Mouse (Mus musculus) MEL (cell line): ENCODE measurements around the gene Uap1. TPM values are rescaled to one million over a fixed set of nuclear protein-coding genes. Genes with fewer than 3 reads are reported as not detected.

Experiments
- DNase-seq: peaks from one replicate; pipeline ENCODE4 v3.0.0; 2011; ENCODE audit warnings: low read depth, low spot score
- H3K27ac ChIP-seq: 2 replicates; pipeline ENCODE4 v1.5.1; 2012; ENCODE audit warnings: low read depth, mild to moderate bottlenecking, control low read depth, low read length, moderate library complexity; ENCODE audit not compliant: control insufficient read depth
- H3K27me3 ChIP-seq, 2 experiments: fragments of 150-350 bp in 1 of 2; sonication (generic) in 1 of 2; 2 replicates each; pipeline ENCODE4 v1.6.1; 2012; ENCODE audit warnings: low read length in 2 of 2, mild to moderate bottlenecking in 2 of 2, improper control_type of control experiment in 1 of 2, moderate library complexity in 1 of 2; ENCODE audit not compliant: insufficient read depth in 2 of 2, control insufficient read depth in 1 of 2
- H3K36me3 ChIP-seq, 2 experiments: 2 replicates each; pipeline ENCODE4 v1.6.1; 2012 to 2014; ENCODE audit warnings: low read length in 2 of 2, improper control_type of control experiment in 1 of 2, inconsistent platforms in 1 of 2, mild to moderate bottlenecking in 1 of 2; ENCODE audit not compliant: insufficient read depth in 2 of 2, control insufficient read depth in 1 of 2
- H3K4me1 ChIP-seq, 2 experiments: fragments of 150-350 bp in 1 of 2; sonication (generic) in 1 of 2; 2 replicates each; pipeline ENCODE4 v1.6.1; 2012; ENCODE audit warnings: low read length in 2 of 2, improper control_type of control experiment in 1 of 2, mild to moderate bottlenecking in 1 of 2; ENCODE audit not compliant: insufficient read depth in 2 of 2, control insufficient read depth in 1 of 2
- H3K4me3 ChIP-seq, 2 experiments: fragments of 150-350 bp in 1 of 2; sonication (generic) in 1 of 2; 2 replicates each; pipeline ENCODE4 v1.5.1; 2012; ENCODE audit warnings: low read depth in 2 of 2, low read length in 2 of 2, mild to moderate bottlenecking in 2 of 2, moderate library complexity in 2 of 2, control low read depth in 1 of 2, improper control_type of control experiment in 1 of 2; ENCODE audit not compliant: control insufficient read depth in 1 of 2, insufficient read depth in 1 of 2
- H3K79me2 ChIP-seq: 2 replicates; pipeline ENCODE4 v1.6.1; 2012; ENCODE audit warnings: mild to moderate bottlenecking, low read length, moderate library complexity; ENCODE audit not compliant: control insufficient read depth, poor library complexity, insufficient read depth
- H3K9ac ChIP-seq: 2 replicates; pipeline ENCODE4 v1.6.1; 2012; ENCODE audit warnings: low read depth, mild to moderate bottlenecking, control low read depth, low read length, moderate library complexity; ENCODE audit not compliant: control insufficient read depth, poor library complexity, severe bottlenecking
- H3K9me3 ChIP-seq: fragments of 150-350 bp; sonication (generic); replicated peaks from 2 replicates; pipeline ENCODE4 v1.6.1; 2012; ENCODE audit warnings: mild to moderate bottlenecking, low read length, improper control_type of control experiment, moderate library complexity; ENCODE audit not compliant: insufficient read depth
- BHLHE40 ChIP-seq: IDR thresholded peaks from 2 replicates; pipeline ENCODE4 v1.6.1; 2012; ENCODE audit warnings: low read depth, mild to moderate bottlenecking, inconsistent platforms, low read length, improper control_type of control experiment, borderline replicate concordance
- CHD1 ChIP-seq: IDR thresholded peaks from 2 replicates; pipeline ENCODE4 v1.6.1; 2012; ENCODE audit warnings: low read depth, mild to moderate bottlenecking, inconsistent platforms, low read length, improper control_type of control experiment
- CHD2 ChIP-seq: IDR thresholded peaks from 2 replicates; pipeline ENCODE4 v1.6.1; 2011; ENCODE audit warnings: low read length, improper control_type of control experiment
- E2F4 ChIP-seq: IDR thresholded peaks from 2 replicates; pipeline ENCODE4 v1.6.1; 2011; ENCODE audit warnings: low read depth, low read length, improper control_type of control experiment, borderline replicate concordance
- ELF1 ChIP-seq: IDR thresholded peaks from 2 replicates; pipeline ENCODE4 v1.6.1; 2014; ENCODE audit warnings: low read depth, mild to moderate bottlenecking, inconsistent platforms, low read length, improper control_type of control experiment, moderate library complexity
- EP300 ChIP-seq, 2 experiments: IDR thresholded peaks; 2 replicates each; pipeline ENCODE4 v1.6.1; 2011; ENCODE audit warnings: improper control_type of control experiment in 2 of 2, low read length in 2 of 2, low read depth in 1 of 2, mild to moderate bottlenecking in 1 of 2
- GABPA ChIP-seq: IDR thresholded peaks from 2 replicates; pipeline ENCODE4 v1.6.1; 2012; ENCODE audit warnings: low read depth, mild to moderate bottlenecking, inconsistent platforms, low read length, improper control_type of control experiment, moderate library complexity
- GATA1 ChIP-seq: IDR thresholded peaks from 2 replicates; pipeline ENCODE4 v1.6.1; 2011; ENCODE audit warnings: low read depth, low read length, improper control_type of control experiment
- HCFC1 ChIP-seq: IDR thresholded peaks from 2 replicates; pipeline ENCODE4 v1.6.1; 2012; ENCODE audit warnings: low read depth, mild to moderate bottlenecking, inconsistent platforms, low read length, improper control_type of control experiment, moderate library complexity
- JUND ChIP-seq: IDR thresholded peaks from 2 replicates; pipeline ENCODE4 v1.6.1; 2011; ENCODE audit warnings: low read depth, mild to moderate bottlenecking, improper control_type of control experiment, low read length
- MAZ ChIP-seq: IDR thresholded peaks from 2 replicates; pipeline ENCODE4 v1.6.1; 2012; ENCODE audit warnings: low read depth, mild to moderate bottlenecking, inconsistent platforms, low read length, improper control_type of control experiment
- MEF2A ChIP-seq: IDR thresholded peaks from 2 replicates; pipeline ENCODE4 v1.6.1; 2014; ENCODE audit warnings: low read depth, mild to moderate bottlenecking, inconsistent platforms, low read length, improper control_type of control experiment; ENCODE audit not compliant: poor library complexity, insufficient replicate concordance, severe bottlenecking; ENCODE audit errors: extremely low read depth
- MXI1 ChIP-seq: IDR thresholded peaks from 2 replicates; pipeline ENCODE4 v1.6.1; 2011; ENCODE audit warnings: mild to moderate bottlenecking, low read depth, low read length, improper control_type of control experiment
- MYC ChIP-seq: IDR thresholded peaks from 2 replicates; pipeline ENCODE4 v1.6.1; 2011; ENCODE audit warnings: low read depth, mild to moderate bottlenecking, low read length, improper control_type of control experiment, moderate library complexity
- NELFE ChIP-seq: IDR thresholded peaks from 2 replicates; pipeline ENCODE4 v1.6.1; 2011; ENCODE audit warnings: low read depth, low read length, improper control_type of control experiment
- NRF1 ChIP-seq: IDR thresholded peaks from 2 replicates; pipeline ENCODE4 v1.6.1; 2014; ENCODE audit warnings: low read depth, mild to moderate bottlenecking, inconsistent platforms, low read length, improper control_type of control experiment, moderate library complexity; ENCODE audit not compliant: poor library complexity, insufficient read depth, severe bottlenecking
- POLR2A ChIP-seq, 2 experiments: IDR thresholded peaks; 2 replicates each; pipeline ENCODE4 v1.6.1; 2011 to 2012; ENCODE audit warnings: low read length in 2 of 2, mild to moderate bottlenecking in 2 of 2, control low read depth in 1 of 2, improper control_type of control experiment in 1 of 2, low read depth in 1 of 2, moderate library complexity in 1 of 2; ENCODE audit not compliant: control insufficient read depth in 1 of 2, insufficient read depth in 1 of 2, poor library complexity in 1 of 2
- POLR2AphosphoS2 ChIP-seq: IDR thresholded peaks from 2 replicates; pipeline ENCODE4 v1.6.1; 2011; ENCODE audit warnings: low read length, improper control_type of control experiment
- RAD21 ChIP-seq: IDR thresholded peaks from 2 replicates; pipeline ENCODE4 v1.6.1; 2011; ENCODE audit warnings: mild to moderate bottlenecking, low read depth, low read length, improper control_type of control experiment
- RCOR1 ChIP-seq: IDR thresholded peaks from 2 replicates; pipeline ENCODE4 v1.6.1; 2012; ENCODE audit warnings: low read depth, mild to moderate bottlenecking, inconsistent platforms, low read length, improper control_type of control experiment
- SIN3A ChIP-seq: IDR thresholded peaks from 2 replicates; pipeline ENCODE4 v1.6.1; 2012; ENCODE audit warnings: low read length, improper control_type of control experiment, inconsistent platforms
- SMC3 ChIP-seq: IDR thresholded peaks from 2 replicates; pipeline ENCODE4 v1.6.1; 2011; ENCODE audit warnings: low read depth, low read length, improper control_type of control experiment
- TAL1 ChIP-seq: IDR thresholded peaks from 2 replicates; pipeline ENCODE4 v1.6.1; 2012; ENCODE audit warnings: mild to moderate bottlenecking, inconsistent platforms, low read length, moderate library complexity, mixed read lengths
- TCF12 ChIP-seq: IDR thresholded peaks from 2 replicates; pipeline ENCODE4 v1.6.1; 2014; ENCODE audit warnings: low read depth, mild to moderate bottlenecking, inconsistent platforms, low read length, improper control_type of control experiment, moderate library complexity
- UBTF ChIP-seq: IDR thresholded peaks from 2 replicates; pipeline ENCODE4 v1.6.1; 2012; ENCODE audit warnings: low read depth, mild to moderate bottlenecking, inconsistent platforms, low read length, improper control_type of control experiment, moderate library complexity, borderline replicate concordance; ENCODE audit not compliant: insufficient read depth
- ZC3H11A ChIP-seq: IDR thresholded peaks from 2 replicates; pipeline ENCODE4 v1.6.1; 2012; ENCODE audit warnings: low read depth, mild to moderate bottlenecking, inconsistent platforms, low read length, improper control_type of control experiment
- ZKSCAN1 ChIP-seq: IDR thresholded peaks from 2 replicates; pipeline ENCODE4 v1.6.1; 2012; ENCODE audit warnings: low read depth, mild to moderate bottlenecking, inconsistent platforms, low read length, improper control_type of control experiment, moderate library complexity
- ZMIZ1 ChIP-seq: IDR thresholded peaks from 2 replicates; pipeline ENCODE4 v1.6.1; 2012; ENCODE audit warnings: low read depth, mild to moderate bottlenecking, inconsistent platforms, low read length, improper control_type of control experiment, moderate library complexity
- ZNF384 ChIP-seq: IDR thresholded peaks from 2 replicates; pipeline ENCODE4 v1.6.1; 2012; ENCODE audit warnings: low read depth, mild to moderate bottlenecking, inconsistent platforms, low read length, improper control_type of control experiment
- polyA plus RNA-seq, 2 experiments: library from polyadenylated mRNA; stranded (reverse) in 1 of 2; unstranded in 1 of 2; fragments of >175 nt in 1 of 2; fragments of >200 nt in 1 of 2; gene quantifications; 2 replicates each; pipeline versions ENCODE4 v1.2.1 to v1.2.4; 2012; ENCODE audit warnings: low replicate concordance in 2 of 2, low read depth in 1 of 2; ENCODE audit not compliant: insufficient read length in 2 of 2, insufficient read depth in 1 of 2, missing spikeins in 1 of 2
- total RNA-seq: library from RNA; depleted of rRNA; stranded (reverse); fragments of 300-350 nt; gene quantifications from 2 replicates; pipeline ENCODE4 v1.2.3, GENCODE M21; 2012

Gene Uap1
- total and polyA plus RNA-seq, 3 experiments, result 74.5 to 80.8 TPM; not detected in 1

DNA sequence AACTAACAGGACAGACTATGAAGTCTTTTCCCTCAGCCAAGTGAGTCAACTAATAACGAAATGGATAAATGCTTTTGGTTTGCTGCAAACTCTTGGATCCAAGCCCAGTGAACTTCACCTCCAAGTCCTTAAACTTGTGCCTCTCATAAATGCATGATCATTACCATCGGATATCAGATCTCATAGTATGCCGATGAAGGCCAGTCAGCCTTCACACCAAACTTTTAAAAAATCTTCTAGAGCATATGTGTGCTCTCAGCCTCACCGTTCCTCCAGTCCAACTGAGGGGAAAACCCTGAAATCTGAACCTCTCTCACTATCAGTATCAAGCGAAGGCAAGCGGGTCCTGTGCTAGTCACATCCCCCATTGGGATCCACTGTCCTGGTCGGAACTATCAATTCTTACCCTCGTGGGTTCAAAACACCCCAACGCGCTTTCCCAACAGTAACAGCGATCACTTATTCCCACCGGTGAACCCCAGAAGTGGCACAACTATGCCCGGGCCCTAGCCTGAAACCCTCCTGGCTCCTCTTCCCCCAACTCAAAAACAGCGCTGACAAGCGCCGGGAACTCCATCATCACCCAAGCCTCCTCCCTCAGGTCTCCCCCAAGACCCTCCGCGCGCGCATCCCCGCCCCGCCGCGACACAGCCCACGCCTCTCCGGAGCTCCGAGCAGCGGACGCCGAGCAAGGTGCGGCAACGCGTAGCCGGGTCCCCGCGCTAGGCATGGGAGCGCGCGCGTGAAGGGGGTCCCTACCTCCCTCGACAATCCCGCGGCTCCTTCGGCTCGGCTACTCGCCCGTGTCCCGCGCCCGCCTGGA, 555 bp downstream of the Uap1 start:
- Histone ChIP-seq H3K27ac (peak overlapping the region; percentile 45), H3K9ac (peak overlapping the region; percentile 77), H3K79me2 (peaks cover 46% of the 10 kb centered on the region), H3K4me1 (peaks cover 9 to 15% of the 10 kb centered on the region in 2 experiments), H3K36me3 (peaks cover 0 to 31% of the 10 kb centered on the region in 2 experiments; a peak in 3 of 4 replicates), H3K9me3 (no peaks in the 10 kb centered on the region), H3K27me3 (no peaks in the 10 kb centered on the region), H3K4me3 (peak overlapping the region; percentile 64 to 82)
- TF ChIP-seq UBTF (peak; percentile 30; the same call in 1 of the 2 replicates), MAZ (peak; percentile 4; the same call in 1 of the 2 replicates), MYC (no peak), TCF12 (no peak; the same call in 1 of the 2 replicates), RCOR1 (no peak), HCFC1 (no peak), CHD1 (no peak), ZC3H11A (no peak), POLR2A (IDR thresholded peaks at IDR 0.05; ENCODE audit: control insufficient read depth in 1 of 2, insufficient read depth in 1 of 2, low read depth in 1 of 2, low read length in 2 of 2, poor library complexity in 1 of 2) (peak in 1 of 2 experiments; percentile 48; a peak in 1 of 4 replicates), MEF2A (0 out of 2 replicates have a peak, but pooled peaks have one; percentile 26), NELFE (no peak), POLR2AphosphoS2 (peak; percentile 56; the same call in 1 of the 2 replicates), BHLHE40 (no peak), SIN3A (peak; percentile 50)
- peak; percentile 72 for DNase-seq

DNA sequence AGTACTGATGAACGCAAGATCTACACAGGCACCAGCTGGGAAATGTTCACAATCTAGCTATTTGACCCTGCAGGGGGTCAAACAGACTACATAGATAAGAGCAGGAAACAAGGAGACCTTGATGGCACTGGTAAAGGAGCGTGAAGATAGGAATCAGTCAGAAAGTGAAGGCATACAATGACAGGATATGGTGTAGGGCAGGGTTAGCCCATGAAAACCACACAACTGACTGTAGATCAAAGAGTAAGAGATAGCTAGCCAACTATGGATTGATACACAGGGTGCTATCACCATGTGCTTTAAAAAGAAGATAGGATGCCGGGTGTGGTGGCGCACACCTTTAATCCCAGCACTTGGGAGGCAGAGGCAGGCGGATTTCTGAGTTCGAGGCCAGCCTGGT, 7.0 kb downstream of the Uap1 start:
- peaks cover 34 to 35% of the 10 kb centered on the region in 2 experiments for H3K4me1 ChIP-seq
- peaks cover 27 to 66% of the 10 kb centered on the region in 2 experiments for H3K36me3 ChIP-seq
- no peak overlapping the region for H3K4me3 ChIP-seq
- H3K27me3 ChIP-seq, result no peaks in the 10 kb centered on the region
- H3K79me2 ChIP-seq, result peaks cover 37% of the 10 kb centered on the region
- peak overlapping the region; percentile 6; the same call in 1 of the 2 replicates for H3K27ac ChIP-seq
- no peaks in the 10 kb centered on the region for H3K9me3 ChIP-seq
- peak; percentile 42 for DNase-seq
- no peak overlapping the region for H3K9ac ChIP-seq
- TF ChIP-seq NRF1 (no peak), CHD2 (no peak), BHLHE40 (no peak), POLR2A (IDR thresholded peaks at IDR 0.05; ENCODE audit: control insufficient read depth in 1 of 2, insufficient read depth in 1 of 2, low read depth in 1 of 2, low read length in 2 of 2, poor library complexity in 1 of 2) (no peak), GATA1 (peak; percentile 73), NELFE (no peak), ZC3H11A (no peak), ZKSCAN1 (peak; percentile 18; the same call in 1 of the 2 replicates), ZNF384 (no peak), ZMIZ1 (0 out of 2 replicates have a peak, but pooled peaks have one; percentile 8), TAL1 (no peak), GABPA (no peak), JUND (no peak), RAD21 (no peak), E2F4 (no peak), MEF2A (no peak), EP300 (IDR thresholded peaks at IDR 0.05; ENCODE audit: low read depth in 1 of 2, low read length in 2 of 2) (peak; percentile 47 to 73), ELF1 (no peak), MXI1 (no peak), SMC3 (no peak)
